In the genomic region with DNA sequence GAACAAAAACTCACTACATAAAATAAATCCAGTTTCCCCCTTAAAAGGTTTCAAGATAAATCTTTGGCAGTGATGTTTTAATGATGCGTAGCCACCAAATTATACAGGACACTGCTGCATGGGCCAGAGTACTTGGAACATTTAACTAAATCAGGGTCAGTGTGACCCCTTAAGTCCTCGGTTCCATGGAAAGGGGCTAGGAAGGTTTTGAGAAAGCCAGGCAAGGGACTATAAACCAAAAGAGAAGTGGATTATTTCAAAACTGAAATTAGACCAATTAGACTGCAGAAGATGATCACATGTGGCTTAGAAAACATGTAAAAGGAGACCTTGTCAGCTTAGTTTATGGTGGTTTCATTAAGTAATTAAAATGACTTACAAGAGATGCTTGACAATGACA, we compare ENCODE assay signal across 29 mouse cellular contexts.
"Had no signal": no experiment of that assay in that cellular context is flagged by ENCODE, and none has a peak within 500 bp of the region (broad histone marks: within the 10 kb centered on the region; RNA-seq: fewer than 3 reads in every experiment).

No protein-coding gene starts in this region.

- H3K4me1 ChIP-seq: embryonic facial prominence, embryonic 10.5 days; embryonic facial prominence, embryonic 12.5 days; embryonic facial prominence, embryonic 13.5 days; embryonic facial prominence, embryonic 15.5 days; forebrain, embryonic 10.5 days; forebrain, embryonic 12.5 days; forebrain, embryonic 13.5 days; forebrain, embryonic 15.5 days had no signal

- H3K4me2 ChIP-seq: embryonic facial prominence, embryonic 12.5 days; embryonic facial prominence, embryonic 13.5 days; embryonic facial prominence, embryonic 15.5 days; forebrain, embryonic 12.5 days; forebrain, embryonic 13.5 days; forebrain, embryonic 15.5 days had no signal

- ATAC-seq: forebrain, embryonic 13.5 days; forebrain, embryonic 14.5 days; forebrain, embryonic 15.5 days; forebrain, embryonic 16.5 days; forebrain, postnatal 0 days had no signal

- H3K27me3 ChIP-seq: embryonic facial prominence, embryonic 12.5 days; embryonic facial prominence, embryonic 13.5 days; embryonic facial prominence, embryonic 15.5 days; forebrain, embryonic 12.5 days; forebrain, embryonic 13.5 days; forebrain, embryonic 15.5 days had no signal

- DNase-seq: cerebellum, adult 2 months; cerebellum, adult 8-10 months; cerebellum, adult 9-10 months; cerebellum, adult 9-11 months; cerebellum, postnatal 10 days; cerebellum, postnatal 14 days; cerebellum, postnatal 25 days; cerebellum, postnatal 36 days; embryo, embryonic 11 days; forebrain, postnatal 0 days; gastrocnemius, adult 2 months; gastrocnemius, postnatal 10 days; gastrocnemius, postnatal 14 days; gastrocnemius, postnatal 25 days; gastrocnemius, postnatal 36 days; heart, adult 11 months; heart, adult 18-20 months; heart, adult 2 months had no signal

- H3K36me3 ChIP-seq: embryonic facial prominence, embryonic 10.5 days; embryonic facial prominence, embryonic 12.5 days; embryonic facial prominence, embryonic 13.5 days; embryonic facial prominence, embryonic 15.5 days; forebrain, embryonic 10.5 days; forebrain, embryonic 12.5 days; forebrain, embryonic 15.5 days had no signal

- H3K9me3 ChIP-seq: embryonic facial prominence, embryonic 10.5 days; embryonic facial prominence, embryonic 12.5 days; embryonic facial prominence, embryonic 13.5 days; embryonic facial prominence, embryonic 15.5 days; forebrain, embryonic 10.5 days; forebrain, embryonic 12.5 days; forebrain, embryonic 13.5 days; forebrain, embryonic 15.5 days had no signal

- H3K27ac ChIP-seq: embryonic facial prominence, embryonic 10.5 days; embryonic facial prominence, embryonic 12.5 days; embryonic facial prominence, embryonic 13.5 days; forebrain, embryonic 10.5 days; forebrain, embryonic 12.5 days; forebrain, embryonic 13.5 days; forebrain, embryonic 15.5 days; gastrocnemius, adult 2 months; heart, adult 2 months had no signal

- H3K4me3 ChIP-seq: embryonic facial prominence, embryonic 10.5 days; embryonic facial prominence, embryonic 12.5 days; embryonic facial prominence, embryonic 13.5 days; embryonic facial prominence, embryonic 15.5 days; erythroblast, embryonic 14.5 days; forebrain, embryonic 10.5 days; forebrain, embryonic 12.5 days; forebrain, embryonic 13.5 days; forebrain, embryonic 15.5 days; gastrocnemius, adult 2 months; heart, adult 2 months had no signal

- H3K9ac ChIP-seq: embryonic facial prominence, embryonic 12.5 days; embryonic facial prominence, embryonic 13.5 days; embryonic facial prominence, embryonic 15.5 days; forebrain, embryonic 12.5 days; forebrain, embryonic 13.5 days; forebrain, embryonic 15.5 days; forebrain, postnatal 0 days had no signal
